Mouse (Mus musculus): Measurements from ENCODE around the gene Kmt5c. TPM values are rescaled to one million over a fixed set of nuclear protein-coding genes. Genes with fewer than 3 reads are reported as not detected.

Kmt5c gene
- 98.9 and 123 TPM in 2 replicates for polyA plus RNA-seq (2012; rRNA removed)

DNA sequence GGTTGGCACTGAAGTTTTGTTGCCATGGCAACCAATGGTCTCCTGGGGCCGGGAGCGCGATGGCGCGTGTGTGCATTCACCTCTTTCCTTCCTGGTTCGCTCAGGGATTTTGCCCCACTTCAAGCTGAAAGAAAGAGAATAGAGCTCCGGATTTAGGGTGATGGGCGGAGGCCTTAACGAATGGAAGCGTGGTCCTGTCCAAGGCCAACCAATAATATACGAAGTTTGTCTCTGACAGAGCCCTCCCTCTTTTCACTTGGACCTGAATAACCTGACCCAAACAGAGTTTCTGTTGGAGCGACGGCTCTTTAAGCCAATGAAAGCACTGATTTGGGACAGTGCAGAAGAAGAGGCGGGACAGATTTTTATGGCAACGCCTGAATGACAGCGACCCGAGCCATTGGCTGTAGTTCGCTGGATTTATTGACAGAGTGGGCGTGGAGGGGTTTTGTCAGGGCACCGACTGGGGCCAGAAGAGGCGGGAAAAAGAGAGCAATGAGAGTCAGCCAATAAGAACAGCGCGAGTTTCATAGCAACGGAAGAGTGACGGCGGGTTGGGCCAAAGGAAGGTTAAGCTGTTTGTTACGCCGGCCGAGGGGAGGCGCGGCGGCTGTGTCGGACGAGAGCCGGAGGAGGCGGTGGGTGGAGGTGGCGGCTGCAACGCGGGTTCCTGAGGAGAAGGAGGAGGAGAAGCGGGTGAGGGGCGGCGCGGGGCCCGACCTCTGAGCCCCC is at the start of gene Kmt5c:
Kmt5c (plus strand) TSS at position 572 of the 732 bp plus-strand sequence.

GRCm38 (mm10) chr7:4690387-4690786 is 49.5 kb upstream of the Kmt5c start, which contains the start of gene Brsk1:
Gene Brsk1, plus strand, starts transcription at chr7:4690604.

GRCm38 (mm10) chr7:4725169-4725568 is 14.7 kb upstream of the Kmt5c start, which contains the start of gene Tmem150b:
Gene Tmem150b, minus strand, starts transcription at chr7:4725249.

GRCm38 (mm10) chr7:4752821-4753570 is 13.1 kb downstream of the Kmt5c start, which contains the start of gene Cox6b2:
Gene Cox6b2, minus strand, starts transcription at chr7:4753094.

DNA sequence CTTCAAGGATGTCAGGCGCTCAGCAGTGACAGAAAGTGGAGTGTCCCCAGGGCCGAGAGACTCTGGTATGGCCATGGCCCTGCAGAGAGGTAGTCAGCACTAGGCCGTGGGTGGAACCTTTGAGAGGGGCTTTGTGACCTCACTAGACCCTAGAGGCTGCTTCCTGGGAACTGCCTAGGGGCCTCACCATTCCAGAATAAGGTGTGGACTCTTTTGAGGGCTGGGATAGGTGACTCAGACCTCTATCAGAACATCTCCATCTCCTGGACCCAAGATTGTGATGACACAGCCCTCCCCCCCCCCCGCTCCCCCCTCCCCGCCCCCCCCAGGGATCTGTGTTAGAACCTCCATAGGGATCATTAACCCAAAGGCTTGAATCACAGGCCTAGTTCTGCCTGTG is 31.3 kb downstream of the Kmt5c start, which contains the start of gene Fam71e2:
Fam71e2 (minus strand) TSS at position 101 of the 400 bp plus-strand sequence.

GRCm38 (mm10) chr7:4782759-4783158 is 42.8 kb downstream of the Kmt5c start, which contains the start of the genes Il11 and Tmem190:
Gene Il11, minus strand, starts transcription at chr7:4782859.
Gene Tmem190, plus strand, starts transcription at chr7:4782937.

GRCm38 (mm10) chr7:4789436-4789935 is 49.6 kb downstream of the Kmt5c start, which contains the start of gene Tmem238:
Gene Tmem238, minus strand, starts transcription at chr7:4789656.

DNA sequence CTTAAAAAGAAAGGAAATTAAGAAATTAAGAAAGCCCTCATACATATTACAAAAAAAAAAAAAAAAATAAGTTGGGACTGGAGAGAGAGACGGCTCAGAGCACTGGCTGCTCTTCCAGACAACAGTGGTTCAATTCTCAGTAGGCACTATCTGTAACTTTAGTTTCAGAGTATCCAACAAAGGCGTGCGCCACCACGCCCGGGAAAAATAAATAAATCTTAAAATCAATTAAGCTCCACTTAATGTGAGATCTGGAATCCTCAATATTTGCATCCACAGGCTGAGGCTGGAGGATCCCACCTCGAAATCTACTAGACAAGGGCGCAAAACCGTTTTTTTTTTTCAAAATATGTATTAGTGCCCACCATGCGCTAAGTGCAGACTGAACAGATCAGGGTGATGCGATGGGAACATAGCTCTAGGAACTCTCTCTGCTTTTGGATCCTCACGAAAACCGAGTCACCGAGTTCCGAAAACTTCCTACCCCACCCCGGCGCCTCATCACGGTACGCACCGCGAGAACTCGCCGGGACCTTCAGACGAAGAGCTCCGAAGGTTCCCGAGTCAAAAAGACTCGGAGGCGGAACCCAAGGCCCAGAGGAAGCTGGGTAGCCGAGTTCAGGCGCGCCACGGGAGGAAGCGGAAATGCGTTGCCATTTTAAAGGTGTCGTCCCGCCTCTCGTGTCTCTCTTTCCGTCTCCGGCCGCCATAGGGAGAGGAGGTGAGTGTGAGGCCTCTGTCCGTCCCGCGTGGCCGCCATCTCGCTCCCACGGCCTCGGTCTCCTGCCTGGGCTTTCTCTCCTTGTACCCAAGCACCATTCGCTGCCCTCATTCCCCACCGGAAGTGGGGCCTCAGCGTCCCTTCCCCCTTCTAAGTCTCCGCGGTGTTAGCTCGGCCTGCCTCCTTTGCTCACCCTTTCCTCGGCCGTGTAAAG is 52.6 kb downstream of the Kmt5c start, which contains the start of gene Rpl28:
Rpl28 (plus strand) TSS at position 597 of the 935 bp plus-strand sequence.

Other genes starting within 250 kb of the Kmt5c start
- 50.5 and 87.0 TPM in 2 replicates for gene Ppp1r12c, start 238.4 kb upstream of the Kmt5c start, polyA plus RNA-seq (2012; rRNA removed)
- gene Tnnt1, start 223.7 kb upstream of the Kmt5c start, polyA plus RNA-seq (2012; rRNA removed): 0.67 and 1.7 TPM in 2 replicates
- 323 and 819 TPM in 2 replicates for gene Tnni3, start 215.9 kb upstream of the Kmt5c start, polyA plus RNA-seq (2012; rRNA removed)
- 2.5 and 2.6 TPM in 2 replicates for gene Dnaaf3, start 207.7 kb upstream of the Kmt5c start, polyA plus RNA-seq (2012; rRNA removed)
- 3.7 and 3.8 TPM in 2 replicates for gene Syt5, start 192.6 kb upstream of the Kmt5c start, polyA plus RNA-seq (2012; rRNA removed)
- 7.3 and 7.4 TPM in 2 replicates for gene Ptprh, start 136.1 kb upstream of the Kmt5c start, polyA plus RNA-seq (2012; rRNA removed)
- gene Tmem86b, start 108.7 kb upstream of the Kmt5c start, polyA plus RNA-seq (2012; rRNA removed): 5.9 and 8.5 TPM in 2 replicates
- gene Ppp6r1, start 81.1 kb upstream of the Kmt5c start, polyA plus RNA-seq (2012; rRNA removed): 60.2 and 68.9 TPM in 2 replicates
- gene Hspbp1, start 55.0 kb upstream of the Kmt5c start, polyA plus RNA-seq (2012; rRNA removed): 29.1 and 32.0 TPM in 2 replicates
- 2.5 and 3.5 TPM in 2 replicates for gene Brsk1, start 49.5 kb upstream of the Kmt5c start, polyA plus RNA-seq (2012; rRNA removed)
- gene Tmem150b, start 14.9 kb upstream of the Kmt5c start, polyA plus RNA-seq (2012; rRNA removed): 15.3 and 16.5 TPM in 2 replicates
- 7.0 and 10.5 TPM in 2 replicates for gene Cox6b2, start 13.0 kb downstream of the Kmt5c start, polyA plus RNA-seq (2012; rRNA removed)
- gene Fam71e2, start 31.2 kb downstream of the Kmt5c start, polyA plus RNA-seq (2012; rRNA removed): not detected in 2 replicates
- gene Il11, start 42.7 kb downstream of the Kmt5c start, polyA plus RNA-seq (2012; rRNA removed): 0.12 and 0.42 TPM in 2 replicates
- gene Tmem190, start 42.8 kb downstream of the Kmt5c start, polyA plus RNA-seq (2012; rRNA removed): not detected in 2 replicates
- 157 and 379 TPM in 2 replicates for gene Tmem238, start 49.5 kb downstream of the Kmt5c start, polyA plus RNA-seq (2012; rRNA removed)
- 174 and 224 TPM in 2 replicates for gene Rpl28, start 52.8 kb downstream of the Kmt5c start, polyA plus RNA-seq (2012; rRNA removed)
- 106 and 114 TPM in 2 replicates for gene Ube2s, start 72.5 kb downstream of the Kmt5c start, polyA plus RNA-seq (2012; rRNA removed)
- gene Shisa7, start 104.6 kb downstream of the Kmt5c start, polyA plus RNA-seq (2012; rRNA removed): 0.68 and 1.5 TPM in 2 replicates
- gene Isoc2b, start 130.1 kb downstream of the Kmt5c start, polyA plus RNA-seq (2012; rRNA removed): 17.4 and 25.7 TPM in 2 replicates
- gene Isoc2a, start 137.0 kb downstream of the Kmt5c start, polyA plus RNA-seq (2012; rRNA removed): 12.8 and 15.9 TPM in 2 replicates
- gene Gm36210, start 166.4 kb downstream of the Kmt5c start, polyA plus RNA-seq (2012; rRNA removed): 0.05 TPM in 1 of 2 replicates, not detected in the other
- gene Zfp628, start 175.1 kb downstream of the Kmt5c start, polyA plus RNA-seq (2012; rRNA removed): 13.0 and 16.4 TPM in 2 replicates
- 5.5 and 7.6 TPM in 2 replicates for gene Nat14, start 181.9 kb downstream of the Kmt5c start, polyA plus RNA-seq (2012; rRNA removed)
- gene Ssc5d, start 185.7 kb downstream of the Kmt5c start, polyA plus RNA-seq (2012; rRNA removed): 4.7 and 6.8 TPM in 2 replicates
- gene Sbk2, start 224.3 kb downstream of the Kmt5c start, polyA plus RNA-seq (2012; rRNA removed): 4.1 and 12.6 TPM in 2 replicates
- gene Sbk3, start 231.1 kb downstream of the Kmt5c start, polyA plus RNA-seq (2012; rRNA removed): 0.12 and 0.40 TPM in 2 replicates